Comparison of ENCODE assay signal across 9 mouse cellular contexts in the genomic region with DNA sequence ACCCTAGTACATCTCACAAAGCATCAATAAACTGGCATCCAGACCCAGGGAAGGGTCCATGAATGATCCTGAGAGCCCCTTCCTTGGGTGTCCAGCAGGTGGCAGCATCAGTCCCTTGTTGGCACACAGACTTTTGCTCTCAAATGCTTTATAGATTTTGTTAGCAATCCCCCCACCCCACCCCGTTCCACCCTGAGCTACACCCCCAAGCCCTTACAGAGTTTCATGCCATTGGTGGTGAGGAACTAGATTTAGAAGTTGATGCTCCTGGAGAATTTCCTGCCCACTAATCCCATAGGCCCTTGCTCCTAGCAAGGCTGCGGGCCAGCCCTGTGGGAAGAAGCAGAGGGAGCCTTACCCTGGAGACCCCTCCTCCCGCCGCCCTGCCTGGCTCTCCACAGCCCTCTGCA. TPM values are rescaled to one million over a fixed set of nuclear protein-coding genes. Genes with fewer than 3 reads are reported as not detected.
DNase-seq lines count a peak whose midpoint lies in the region; ATAC-seq and TF ChIP-seq lines count a peak whose summit lies in the region.
"Had no signal": no experiment of that assay in that cellular context is flagged by ENCODE, and none has a peak within 500 bp of the region (broad histone marks: within the 10 kb centered on the region; RNA-seq: fewer than 3 reads in every experiment).

No protein-coding gene starts in this region.

- 7% methylated on average over 4 of the region's 4 CpGs for WGBS in forebrain, embryonic 13.5 days
- WGBS in lung, embryonic 15.5 days, result 3% methylated on average over 4 of the region's 4 CpGs

- no peak overlapping the region for H3K9ac ChIP-seq in ES-Bruce4 (ENCODE audit: low read depth, poor library complexity, severe bottlenecking)
- H3K9ac ChIP-seq in forebrain, embryonic 13.5 days, result no peak overlapping the region
- H3K9ac ChIP-seq in lung, embryonic 15.5 days, result no peak overlapping the region
- H3K9ac ChIP-seq: liver, embryonic 15.5 days had no signal

- no peaks in the 10 kb centered on the region for H3K27me3 ChIP-seq in ES-Bruce4 (ENCODE audit: control insufficient read depth, insufficient read depth, low read length, poor library complexity, severe bottlenecking)
- H3K27me3 ChIP-seq in forebrain, embryonic 13.5 days, result 0 out of 2 replicates have a peak, but pooled peaks cover 6% of the 10 kb centered on the region
- H3K27me3 ChIP-seq in lung, embryonic 15.5 days, result no peaks in the 10 kb centered on the region

- ATAC-seq in forebrain, embryonic 13.5 days, result peak; percentile 53
- peak; percentile 56; the same call in 1 of the 2 replicates for ATAC-seq in lung, embryonic 15.5 days (ENCODE audit: borderline replicate concordance, extremely low read depth, low FRiP score, low TSS enrichment)

- H3K9me3 ChIP-seq in ES-Bruce4 (replicated peaks; ENCODE audit: control insufficient read depth, insufficient read depth, low read length, poor library complexity, severe bottlenecking), result no peaks in the 10 kb centered on the region
- no peaks in the 10 kb centered on the region for H3K9me3 ChIP-seq in forebrain, embryonic 13.5 days (replicated peaks)
- H3K9me3 ChIP-seq in lung, embryonic 15.5 days, result no peaks in the 10 kb centered on the region
- H3K9me3 ChIP-seq: liver, embryonic 15.5 days had no signal

- intact Hi-C loops in heart, postnatal 36 days (cut with DNase I), result loop anchor here (1.0 to 5.0 kb wide), 4 partner anchors 40 to 246 kb away; no protein-coding TSS in a partner anchor

- no peaks in the 10 kb centered on the region for H3K36me3 ChIP-seq in ES-Bruce4 (ENCODE audit: control insufficient read depth, insufficient read depth, low read length, poor library complexity, severe bottlenecking)
- no peaks in the 10 kb centered on the region for H3K36me3 ChIP-seq in forebrain, embryonic 13.5 days (ENCODE audit: poor library complexity, severe bottlenecking)
- no peaks in the 10 kb centered on the region for H3K36me3 ChIP-seq in lung, embryonic 15.5 days
- H3K36me3 ChIP-seq: liver, embryonic 15.5 days had no signal

- H3K4me3 ChIP-seq in ES-Bruce4 (ENCODE audit: low read depth, low read length), result no peak overlapping the region
- H3K4me3 ChIP-seq in brown adipose tissue, adult 24 weeks (ENCODE audit: insufficient read depth, low read depth, low read length), result no peak overlapping the region
- no peak overlapping the region for H3K4me3 ChIP-seq in forebrain, embryonic 13.5 days
- no peak overlapping the region for H3K4me3 ChIP-seq in layer of hippocampus, adult 2 months
- no peak overlapping the region for H3K4me3 ChIP-seq in lung, embryonic 15.5 days
- H3K4me3 ChIP-seq: liver, embryonic 15.5 days had no signal

- no peak for TF ChIP-seq POLR2A in ES-Bruce4 (IDR thresholded peaks at IDR 0.05; ENCODE audit: insufficient read depth, low read length)

- DNase-seq in heart, postnatal 36 days, result peak; percentile 87 to 90
- peak; percentile 51 to 80 for DNase-seq in layer of hippocampus, adult 2 months (ENCODE audit: low spot score in 2 of 2)
- peak; percentile 91 for DNase-seq in retina, embryonic 14.5 days (ENCODE audit: low spot score)
- peak; percentile 70 to 74 for DNase-seq in thymus, postnatal 36 days

- TF ChIP-seq CTCF in ES-Bruce4 (IDR thresholded peaks at IDR 0.05; ENCODE audit: low read depth, low read length), result peak; percentile 79
- TF ChIP-seq CTCF in layer of hippocampus, adult 2 months (conservative IDR thresholded peaks at IDR 0.05), result peak; percentile 81

- no peak overlapping the region for H3K27ac ChIP-seq in ES-Bruce4 (ENCODE audit: insufficient read depth, low read length)
- H3K27ac ChIP-seq in brown adipose tissue, adult 24 weeks (replicated peaks; ENCODE audit: low read depth, low read length), result peak overlapping the region; percentile 100
- H3K27ac ChIP-seq in forebrain, embryonic 13.5 days, result no peak overlapping the region
- peak overlapping the region; percentile 29; the same call in 1 of the 2 replicates for H3K27ac ChIP-seq in layer of hippocampus, adult 2 months
- peak overlapping the region; percentile 21; the same call in 1 of the 2 replicates for H3K27ac ChIP-seq in lung, embryonic 15.5 days
- H3K27ac ChIP-seq: liver, embryonic 15.5 days had no signal

- peaks cover 3% of the 10 kb centered on the region for H3K4me1 ChIP-seq in ES-Bruce4 (ENCODE audit: control insufficient read depth, insufficient read depth, low read length)
- H3K4me1 ChIP-seq in brown adipose tissue, adult 24 weeks (ENCODE audit: control insufficient read depth, insufficient read depth, insufficient read length, low read length), result peaks cover 23% of the 10 kb centered on the region
- H3K4me1 ChIP-seq in forebrain, embryonic 13.5 days, result 0 out of 2 replicates have a peak, but pooled peaks cover 3% of the 10 kb centered on the region
- peaks cover 15% of the 10 kb centered on the region; the same call in 1 of the 2 replicates for H3K4me1 ChIP-seq in lung, embryonic 15.5 days

- no peak for TF ChIP-seq EP300 in ES-Bruce4 (IDR thresholded peaks at IDR 0.05; ENCODE audit: insufficient read depth, low read depth, low read length)

- H3K4me2 ChIP-seq in forebrain, embryonic 13.5 days, result peak overlapping the region; percentile 43; the same call in 1 of the 2 replicates
- peak overlapping the region; percentile 39 for H3K4me2 ChIP-seq in lung, embryonic 15.5 days
- H3K4me2 ChIP-seq: liver, embryonic 15.5 days had no signal

RNA-seq across cellular contexts. Expression of a gene that starts 52.1 kb away (rescaled TPM):
- 3.3 and 4.2 TPM in 2 replicates for polyA plus RNA-seq in ES-Bruce4 (2011; ENCODE audit: insufficient read depth, insufficient read length, low read depth, missing spikeins)
- polyA plus RNA-seq in brown adipose tissue, adult 24 weeks (2012; ENCODE audit: insufficient read depth, insufficient read length, missing spikeins), result 0.99 and 1.8 TPM in 2 replicates
- 1.2 and 1.7 TPM in 2 replicates for polyA plus RNA-seq in forebrain, embryonic 13.5 days (2015; fragmentation: Nextera tagmentation; extraction: Ambion mirVana)
- 1 to 10 TPM; 5.2 to 6.3 TPM for total RNA-seq in heart, postnatal 36 days (2021)
- total RNA-seq in layer of hippocampus, adult 2 months (2021), result 10 to 100 TPM; 68.8 to 75.0 TPM
- polyA plus RNA-seq in lung, embryonic 15.5 days (2015; fragmentation: Nextera tagmentation; extraction: Ambion mirVana), result 1.8 and 2.0 TPM in 2 replicates

Comparison
In these comparisons a context has a peak if more than half of its experiments do, and no peak if none do; other contexts are left out.
1. H3K27ac ChIP-seq: peak in brown adipose tissue, adult 24 weeks (single experiment), layer of hippocampus, adult 2 months (single experiment) and lung, embryonic 15.5 days (single experiment); none in ES-Bruce4 (single experiment) and forebrain, embryonic 13.5 days (single experiment).
2. Peak in every context shown above with its lines, with median percentiles within 50 percentile points of each other: DNase-seq.